Mouse (Mus musculus) ZHBTc4 (cell line): Measurements from ENCODE around the gene Sar1a.

Experiments
- DNase-seq: peaks from one replicate; pipeline ENCODE4 v3.0.0-alpha.2; 2011; ENCODE audit warnings: low read depth, low spot score

Sar1a gene

DNA sequence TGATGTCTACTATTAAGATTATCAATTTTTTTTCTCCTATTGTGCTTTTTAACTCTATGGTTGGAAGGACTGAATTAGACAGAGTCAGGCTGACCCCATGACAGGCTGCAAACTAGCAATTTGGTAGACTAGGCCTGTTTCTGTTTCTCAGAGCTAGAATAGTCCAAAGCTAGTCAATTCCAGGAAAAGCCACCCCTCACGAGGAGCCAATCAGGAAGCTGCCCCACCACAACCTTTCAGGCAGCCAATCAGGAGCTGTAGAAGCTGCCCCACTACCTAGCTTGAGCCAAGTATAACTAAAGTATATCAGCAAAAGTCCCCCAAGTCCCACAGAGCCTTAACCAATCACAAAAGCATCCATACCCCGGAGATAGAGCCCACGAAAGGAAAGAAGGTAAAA, 4.2 kb upstream of the Sar1a start:
- DNase-seq: no peak

DNA sequence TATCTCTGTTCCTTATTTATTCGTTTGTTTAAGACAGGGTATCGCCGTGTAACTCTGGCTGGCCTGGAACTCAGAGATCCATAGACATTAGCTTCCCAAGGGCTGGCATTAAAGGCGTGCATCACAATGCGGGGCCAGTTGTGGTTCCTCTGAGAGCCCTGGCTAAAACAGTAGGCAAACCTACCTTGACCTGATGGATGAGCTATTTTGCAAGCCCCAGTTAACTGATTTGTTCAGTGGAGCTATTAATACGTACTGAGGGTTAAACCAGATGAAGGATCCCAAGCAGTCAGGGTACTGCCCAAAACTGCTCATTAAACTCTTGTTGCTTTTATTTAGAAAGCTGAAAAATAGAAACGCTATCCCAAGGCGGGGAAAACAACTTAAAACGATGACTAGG, 554 bp upstream of the Sar1a start:
- DNase-seq: no peak

DNA sequence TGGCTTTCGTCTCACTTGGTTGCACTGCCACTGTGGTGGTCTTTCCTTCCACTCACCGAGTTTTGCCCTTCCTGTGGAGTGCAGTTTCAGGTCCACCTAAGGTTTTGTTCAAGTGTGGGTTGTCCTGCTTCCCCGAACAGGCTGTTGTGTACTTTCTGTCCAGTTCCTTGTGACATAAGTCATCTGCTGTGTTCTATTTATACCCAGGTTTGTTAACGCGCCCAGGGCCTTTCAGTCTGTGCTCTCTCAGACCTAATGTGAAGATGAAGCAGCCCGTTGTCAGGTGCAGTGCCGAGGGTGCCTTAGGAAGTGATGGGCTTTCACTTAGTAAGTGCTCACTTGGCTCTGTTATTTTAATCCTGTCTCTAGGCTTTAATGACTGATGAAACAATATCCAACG, 9.3 kb downstream of the Sar1a start:
- no peak for DNase-seq

- DNase-seq: no peak
Observed at GRCm38 (mm10) chr10:61693563-61693962, 13.5 kb downstream of the Sar1a start.

DNA sequence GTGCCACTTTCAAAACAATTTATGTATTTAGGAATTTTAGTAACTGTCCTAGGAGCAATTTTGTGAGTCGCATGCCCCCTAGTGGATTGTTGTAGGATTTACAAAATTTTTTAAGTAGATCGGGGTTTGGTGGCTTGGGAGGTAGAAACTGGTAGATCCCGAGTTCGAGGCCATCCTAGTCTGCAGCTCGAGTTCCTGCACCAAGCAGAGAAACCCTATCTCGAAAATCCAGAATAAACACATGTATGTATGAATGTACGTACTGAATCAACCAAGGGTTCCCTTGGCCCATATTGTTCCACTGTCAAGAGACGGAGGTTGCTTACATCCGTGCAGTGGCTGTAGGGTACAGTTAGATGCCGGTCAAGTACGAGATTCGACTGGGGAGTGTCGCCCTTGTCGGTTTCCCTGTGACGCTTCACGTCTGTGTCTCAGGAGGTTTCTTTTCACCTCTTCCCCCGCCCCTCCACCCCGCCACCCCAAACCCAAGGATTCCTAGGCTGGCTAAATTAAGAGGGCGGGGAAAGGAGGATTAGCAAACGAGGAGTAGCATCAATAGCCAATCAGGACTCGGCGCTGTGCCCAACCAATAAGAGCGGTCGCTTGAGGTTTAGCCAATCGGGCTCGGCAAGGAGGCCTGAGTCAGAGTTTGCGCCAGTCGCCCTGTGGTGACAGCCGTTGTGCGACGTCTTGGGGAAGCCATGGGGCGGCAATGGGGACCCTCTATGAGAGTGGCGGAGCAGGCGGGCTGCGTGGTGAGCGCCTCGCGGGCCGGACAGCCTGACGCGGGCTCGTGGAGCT, 15.0 kb downstream of the Sar1a start, which contains the start of gene Tysnd1:
Tysnd1 (plus strand) TSS at position 645 of the 801 bp plus-strand sequence.
- peak; percentile 99 for DNase-seq

DNA sequence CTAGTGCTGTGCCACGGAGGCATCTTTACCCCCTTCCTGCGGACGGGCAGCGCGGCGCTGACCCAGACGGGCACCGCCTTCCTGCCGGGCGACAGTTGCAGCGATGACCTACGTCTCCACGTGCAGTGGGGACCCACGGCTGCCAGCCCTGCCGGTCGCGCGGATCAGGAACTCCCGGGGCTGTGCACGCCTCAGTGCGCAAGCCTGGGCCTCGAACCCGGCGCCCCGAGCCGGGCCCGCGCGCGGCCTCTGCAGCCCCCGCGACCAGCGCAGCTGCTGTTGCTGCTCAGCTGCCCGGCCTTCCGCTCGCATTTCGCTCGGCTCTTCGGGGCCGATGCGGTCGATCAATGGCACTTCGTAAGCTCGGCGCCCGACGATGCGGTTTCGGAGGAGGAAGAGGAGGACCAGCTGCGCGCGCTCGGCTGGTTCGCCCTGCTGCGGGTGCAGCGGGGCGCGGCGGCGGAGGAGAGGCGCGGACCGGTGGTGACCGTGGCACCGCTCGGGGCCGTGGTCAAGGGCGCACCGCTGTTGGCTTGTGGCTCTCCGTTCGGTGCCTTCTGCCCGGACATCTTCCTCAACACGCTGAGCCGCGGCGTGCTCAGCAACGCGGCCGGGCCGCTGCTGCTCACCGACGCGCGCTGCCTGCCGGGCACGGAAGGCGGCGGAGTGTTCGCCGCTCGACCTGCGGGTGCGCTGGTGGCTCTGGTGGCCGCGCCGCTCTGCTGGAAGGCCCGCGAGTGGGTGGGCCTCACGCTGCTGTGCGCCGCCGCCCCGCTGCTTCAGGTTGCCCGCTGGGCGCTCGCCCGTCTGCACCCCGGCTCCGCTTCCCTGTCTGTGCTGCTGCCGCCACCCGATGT, 15.8 kb downstream of the Sar1a start:
- peak; percentile 42 for DNase-seq

DNA sequence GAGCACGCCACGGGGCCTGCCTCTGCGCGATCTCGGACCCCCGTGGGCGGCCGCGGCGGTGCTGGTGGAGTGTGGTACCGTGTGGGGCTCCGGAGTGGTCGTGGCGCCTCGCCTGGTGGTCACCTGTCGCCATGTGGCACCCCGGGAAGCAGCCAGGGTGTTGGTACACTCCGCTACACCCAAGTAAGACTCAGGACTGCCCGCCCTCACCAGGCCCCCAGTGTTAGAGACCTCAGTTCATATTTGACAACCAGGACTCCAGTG, 16.4 kb downstream of the Sar1a start:
- DNase-seq: no peak

DNA sequence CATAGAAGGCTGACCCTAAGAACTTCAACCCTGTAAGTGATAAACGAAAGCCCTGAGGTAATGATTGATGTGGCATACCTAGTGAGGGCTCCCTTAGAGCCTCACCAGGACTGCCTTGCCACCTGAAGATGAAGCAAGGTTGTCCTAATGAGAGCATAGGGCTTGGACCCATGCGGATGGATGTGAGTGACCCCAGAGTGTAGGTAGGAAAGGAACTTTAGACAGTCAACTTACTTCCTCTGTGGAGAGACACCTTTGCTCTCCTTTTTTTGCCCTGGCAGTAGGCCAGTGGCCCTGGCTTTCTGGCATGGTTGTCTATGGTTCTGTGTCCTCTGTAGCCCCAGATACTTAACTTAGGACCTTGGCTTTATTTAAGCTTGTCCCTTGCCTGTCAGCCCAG, 16.9 kb downstream of the Sar1a start:
- no peak for DNase-seq

DNA sequence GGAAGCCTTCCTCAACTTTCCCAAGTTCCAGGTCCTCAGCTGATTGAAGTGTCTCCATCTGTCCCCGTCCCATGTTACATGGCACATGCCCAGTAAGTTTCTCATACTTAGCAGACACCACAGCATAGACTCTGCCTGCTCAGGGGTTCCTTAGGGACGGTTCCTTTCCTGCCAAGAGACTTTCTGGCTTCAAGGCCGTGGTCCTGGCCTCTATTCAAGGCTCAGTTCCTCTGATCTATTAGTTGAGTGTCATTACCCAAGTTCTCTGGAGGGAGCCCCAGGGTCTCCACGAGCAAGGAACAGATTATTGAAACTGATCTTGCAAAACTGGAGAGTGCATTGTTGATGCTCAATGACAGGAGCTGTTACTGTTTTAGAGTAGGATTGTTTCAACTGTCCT, 24.6 kb downstream of the Sar1a start:
- DNase-seq: no peak

DNA sequence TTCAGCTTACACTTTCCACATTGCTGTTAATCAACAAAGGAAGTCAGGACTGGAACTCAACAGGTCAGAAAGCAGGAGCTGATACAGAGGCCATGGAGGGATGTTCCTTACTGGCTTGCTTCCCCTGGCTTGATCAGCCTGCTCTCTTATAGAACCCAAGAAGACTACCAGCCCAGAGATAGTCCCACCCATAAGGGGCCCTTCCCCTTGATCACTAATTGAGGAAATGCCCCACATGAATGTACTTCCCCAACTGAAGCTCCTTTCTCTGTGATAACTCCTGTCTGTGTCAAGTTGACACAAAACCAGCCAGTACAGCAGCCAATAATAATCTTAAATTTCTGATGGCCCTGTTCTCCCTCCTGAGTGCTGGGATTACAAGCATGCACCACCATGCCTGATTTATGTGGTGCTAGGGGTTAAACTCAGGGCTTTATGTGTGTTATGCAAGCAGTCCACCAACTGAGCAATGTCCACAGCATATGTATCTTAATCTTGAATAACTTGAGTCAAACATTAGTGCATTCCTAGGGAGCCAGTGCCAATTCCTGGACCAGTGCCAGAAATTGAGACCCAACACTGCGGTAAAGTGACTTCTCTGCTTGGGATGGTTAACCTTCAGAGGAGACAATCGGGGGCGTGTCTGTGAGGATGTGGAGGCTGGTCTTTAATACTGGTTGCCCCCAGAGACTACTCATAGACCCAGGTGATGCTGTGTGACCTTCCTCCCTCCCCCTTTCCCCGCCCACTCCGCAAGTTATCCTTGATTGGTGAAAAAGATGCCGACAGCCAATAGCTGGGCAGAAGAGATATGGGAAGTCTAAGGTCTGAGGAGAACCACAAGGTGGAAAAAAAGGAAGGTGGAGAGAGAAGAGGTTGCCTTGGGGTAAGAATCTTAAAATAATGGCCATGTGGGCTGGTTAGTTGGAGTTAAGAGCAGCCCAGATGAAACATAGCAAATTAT, 26.6 kb downstream of the Sar1a start:
- peak; percentile 29 for DNase-seq

DNA sequence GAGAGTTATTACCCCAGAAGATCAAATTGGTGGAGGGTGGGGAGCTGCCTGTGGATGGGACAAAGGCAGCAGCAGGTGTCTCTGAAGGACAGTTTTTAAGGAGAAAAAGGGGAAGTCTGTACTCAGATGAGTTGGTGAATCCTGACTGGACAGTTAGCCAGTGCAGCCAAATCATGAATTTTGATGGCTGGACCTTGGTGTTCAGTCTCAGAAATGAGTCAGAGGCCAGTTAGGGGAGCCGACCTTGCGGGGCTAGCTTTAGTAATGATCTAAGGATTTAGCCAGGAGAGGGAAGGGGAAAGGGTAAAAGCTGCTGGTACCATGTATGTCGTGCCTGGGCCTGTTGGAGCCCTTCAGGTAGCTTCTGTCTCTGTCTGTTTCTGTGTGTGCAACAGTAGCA, 33.5 kb downstream of the Sar1a start:
- no peak for DNase-seq

GRCm38 (mm10) chr10:61714146-61714545, 34.0 kb downstream of the Sar1a start:
- DNase-seq: no peak

- peak; percentile 86 for DNase-seq
Observed at GRCm38 (mm10) chr10:61714771-61715461, 34.8 kb downstream of the Sar1a start, which contains the start of gene Aifm2. TSS of gene Aifm2 (plus strand) at chr10:61715263.

DNA sequence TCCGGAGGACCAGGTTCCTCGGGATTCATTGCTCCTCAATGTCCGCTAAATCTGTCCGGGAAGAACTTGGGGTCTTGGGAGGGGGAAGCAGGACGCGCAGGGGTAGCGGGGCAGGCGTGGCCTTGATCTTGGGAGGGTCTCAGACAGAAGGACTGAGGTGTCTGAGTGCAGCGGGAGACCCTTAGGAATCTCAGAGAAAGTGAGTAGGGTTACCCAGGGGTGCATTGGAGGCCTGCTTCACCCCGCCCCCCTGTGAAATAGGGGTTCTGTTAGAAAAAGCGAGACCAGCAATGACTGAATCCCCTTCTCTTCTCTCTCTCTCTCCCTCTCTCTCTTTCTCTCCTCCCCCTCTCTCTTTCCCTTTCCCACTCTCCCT, 35.4 kb downstream of the Sar1a start:
- DNase-seq: no peak

DNA sequence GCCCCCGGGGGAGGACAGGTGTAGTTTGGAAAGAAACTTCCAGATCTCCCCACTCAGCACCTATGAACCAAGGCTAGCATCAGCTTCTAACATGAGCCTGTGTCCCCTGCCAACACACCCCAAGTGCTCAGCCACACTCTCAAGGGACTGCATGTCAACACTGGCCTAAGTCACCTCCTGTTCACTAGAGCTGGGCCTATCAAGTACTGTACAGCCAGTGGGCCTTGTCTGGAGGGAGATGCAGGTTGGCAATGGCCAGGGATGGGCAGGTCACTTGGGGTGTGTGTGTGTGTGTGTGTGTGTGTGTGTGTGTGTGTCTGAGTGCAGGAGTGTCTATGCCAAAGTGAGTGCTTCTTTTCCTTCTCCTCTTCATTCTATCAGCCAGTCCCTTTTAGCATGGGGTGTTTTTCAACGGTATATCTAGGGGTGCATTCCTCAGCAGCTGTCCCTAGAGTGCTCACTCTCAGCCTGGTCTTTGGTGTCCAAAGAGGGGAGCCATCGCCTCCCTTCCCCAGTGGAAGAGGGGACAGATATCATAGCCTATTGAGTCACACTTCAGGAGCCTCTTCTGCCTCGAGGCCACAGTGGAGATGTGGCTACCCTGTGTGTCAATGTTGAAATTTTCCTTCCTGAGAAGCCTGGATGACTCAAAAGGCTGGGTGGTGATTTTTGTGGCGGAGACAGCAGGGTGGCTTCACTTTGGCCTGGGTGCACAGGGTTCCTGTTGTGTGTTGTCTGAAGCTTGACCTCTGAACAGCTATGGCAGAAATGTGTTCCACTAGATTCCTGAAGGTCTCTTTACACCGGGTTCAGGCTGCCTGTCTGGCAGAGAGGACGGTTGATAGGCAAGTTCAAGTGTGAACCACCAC, 36.1 kb downstream of the Sar1a start:
- no peak for DNase-seq

DNA sequence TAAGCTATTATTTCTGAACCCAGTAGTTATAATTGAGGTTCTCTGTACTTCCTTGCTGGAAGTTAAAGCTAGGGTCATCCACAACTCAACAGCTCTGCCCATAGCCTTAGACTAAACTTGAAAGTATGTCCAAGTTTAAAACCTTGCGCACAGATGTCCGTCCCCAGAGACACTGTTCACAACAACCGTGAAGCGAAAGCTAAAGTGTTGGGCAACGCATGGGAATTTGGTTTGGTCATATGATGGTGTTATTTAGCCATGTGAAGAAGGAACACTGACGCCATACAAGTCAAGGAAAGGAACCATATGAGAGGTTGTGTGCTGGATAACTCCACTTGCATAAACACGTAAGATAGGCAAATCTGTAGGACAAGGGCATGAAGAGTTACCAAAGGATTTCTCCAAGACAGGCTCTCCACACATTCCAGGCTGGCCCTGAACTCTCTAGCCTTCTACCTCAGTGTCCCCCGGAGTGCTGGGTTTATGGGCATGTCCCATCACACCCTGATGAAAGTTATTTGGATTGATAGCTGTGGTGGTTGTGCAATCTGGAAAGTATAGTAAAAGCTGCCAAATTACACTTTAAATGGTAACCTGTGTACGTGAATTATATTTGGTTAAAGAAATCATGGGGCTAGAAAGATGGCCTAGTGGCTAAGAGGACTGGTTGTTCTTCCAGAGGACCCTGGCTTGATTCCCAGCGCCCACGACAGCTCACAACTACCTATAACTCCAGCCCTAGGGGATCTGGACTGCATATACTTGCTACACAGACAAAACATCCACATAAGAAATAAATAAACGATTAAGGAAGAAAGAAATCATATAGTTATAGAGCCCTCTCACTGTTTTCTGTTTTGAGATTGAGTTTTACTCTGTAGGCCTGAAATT, 37.6 kb downstream of the Sar1a start:
- DNase-seq: no peak

DNA sequence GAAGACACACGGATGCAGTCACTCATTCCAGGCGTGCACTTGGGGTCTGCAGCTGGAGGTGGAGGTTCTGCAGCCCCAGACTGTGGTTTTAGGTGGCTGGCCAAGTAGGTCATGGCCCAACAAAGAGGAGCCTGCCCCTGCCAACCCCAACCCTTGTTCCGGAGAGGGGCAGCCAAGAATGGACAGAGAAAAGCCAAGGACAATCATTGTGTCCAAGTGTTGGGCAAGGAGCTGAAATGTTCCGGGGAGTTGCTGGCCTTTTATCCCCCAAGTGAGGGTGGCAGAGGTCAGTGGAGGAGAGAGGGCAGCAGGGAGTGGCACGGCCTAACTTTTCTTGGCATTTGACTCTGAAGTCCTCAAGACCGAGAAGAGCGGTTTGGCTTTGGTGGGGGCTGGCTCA, 40.2 kb downstream of the Sar1a start:
- DNase-seq: no peak

- no peak for DNase-seq
Observed at GRCm38 (mm10) chr10:61722215-61722614, 42.1 kb downstream of the Sar1a start.

GRCm38 (mm10) chr10:61723271-61723670, 43.2 kb downstream of the Sar1a start:
- DNase-seq: no peak
